Mouse (Mus musculus): ENCODE results near the gene Tkt.
A peak's percentile ranks its signal among the peaks of the same experiment; 100 is the strongest.

The Tkt gene

GRCm38 (mm10) chr14:30584497-30585251 lies 36.5 kb downstream of the Tkt start:
- no peak for DNase-seq (ENCODE audit: extremely low spot score, low spot score)

- no peak for DNase-seq (ENCODE audit: extremely low spot score, low spot score)
Observed at GRCm38 (mm10) chr14:30585323-30585722, 37.2 kb downstream of the Tkt start.

- no peak for DNase-seq (ENCODE audit: extremely low spot score, low spot score)
Observed at GRCm38 (mm10) chr14:30586780-30587461, 38.8 kb downstream of the Tkt start.

- no peak for DNase-seq (ENCODE audit: extremely low spot score, low spot score)
Observed at GRCm38 (mm10) chr14:30590041-30590645, 42.0 kb downstream of the Tkt start.

GRCm38 (mm10) chr14:30590918-30591317 lies 42.8 kb downstream of the Tkt start:
- no peak for DNase-seq (ENCODE audit: extremely low spot score, low spot score)

GRCm38 (mm10) chr14:30591417-30591816 lies 43.3 kb downstream of the Tkt start:
- peak; percentile 76 for DNase-seq (ENCODE audit: extremely low spot score, low spot score)

- DNase-seq (ENCODE audit: extremely low spot score, low spot score), result no peak
Observed at GRCm38 (mm10) chr14:30593279-30594091, 45.3 kb downstream of the Tkt start.

GRCm38 (mm10) chr14:30594092-30594695 lies 46.0 kb downstream of the Tkt start:
- DNase-seq (ENCODE audit: extremely low spot score, low spot score), result peak; percentile 65

- no peak for DNase-seq (ENCODE audit: extremely low spot score, low spot score)
Observed at GRCm38 (mm10) chr14:30595576-30596313, 47.6 kb downstream of the Tkt start.

- DNase-seq (ENCODE audit: extremely low spot score, low spot score), result no peak
Observed at GRCm38 (mm10) chr14:30596407-30596806, 48.2 kb downstream of the Tkt start.

GRCm38 (mm10) chr14:30597142-30597541 lies 49.0 kb downstream of the Tkt start:
- no peak for DNase-seq (ENCODE audit: extremely low spot score, low spot score)

GRCm38 (mm10) chr14:30606817-30607216 lies 58.7 kb downstream of the Tkt start:
- DNase-seq (ENCODE audit: extremely low spot score, low spot score), result no peak

GRCm38 (mm10) chr14:30607696-30608095 lies 59.5 kb downstream of the Tkt start:
- no peak for DNase-seq (ENCODE audit: extremely low spot score, low spot score)

- no peak for DNase-seq (ENCODE audit: extremely low spot score, low spot score)
Observed at GRCm38 (mm10) chr14:30608176-30608575, 60.0 kb downstream of the Tkt start.

- no peak for DNase-seq (ENCODE audit: extremely low spot score, low spot score)
Observed at GRCm38 (mm10) chr14:30609499-30609898, 61.3 kb downstream of the Tkt start.

GRCm38 (mm10) chr14:30610304-30610703 lies 62.1 kb downstream of the Tkt start:
- DNase-seq (ENCODE audit: extremely low spot score, low spot score), result no peak

GRCm38 (mm10) chr14:30610940-30611339 lies 62.8 kb downstream of the Tkt start:
- DNase-seq (ENCODE audit: extremely low spot score, low spot score), result no peak

GRCm38 (mm10) chr14:30612523-30612922 lies 64.4 kb downstream of the Tkt start:
- peak; percentile 82 for DNase-seq (ENCODE audit: extremely low spot score, low spot score)

- no peak for DNase-seq (ENCODE audit: extremely low spot score, low spot score)
Observed at GRCm38 (mm10) chr14:30612962-30613715, 65.0 kb downstream of the Tkt start.

GRCm38 (mm10) chr14:30616751-30617150 lies 68.6 kb downstream of the Tkt start:
- DNase-seq (ENCODE audit: extremely low spot score, low spot score), result no peak
